Mouse (Mus musculus): ENCODE data around the gene Fam90a1a. TPM values are rescaled to one million over a fixed set of nuclear protein-coding genes. Genes with fewer than 3 reads are reported as not detected.
A peak's percentile ranks its signal among the peaks of the same experiment; 100 is the strongest.

Gene Fam90a1a
- total RNA-seq, 2 experiments from 2014 or later = not detected

DNA sequence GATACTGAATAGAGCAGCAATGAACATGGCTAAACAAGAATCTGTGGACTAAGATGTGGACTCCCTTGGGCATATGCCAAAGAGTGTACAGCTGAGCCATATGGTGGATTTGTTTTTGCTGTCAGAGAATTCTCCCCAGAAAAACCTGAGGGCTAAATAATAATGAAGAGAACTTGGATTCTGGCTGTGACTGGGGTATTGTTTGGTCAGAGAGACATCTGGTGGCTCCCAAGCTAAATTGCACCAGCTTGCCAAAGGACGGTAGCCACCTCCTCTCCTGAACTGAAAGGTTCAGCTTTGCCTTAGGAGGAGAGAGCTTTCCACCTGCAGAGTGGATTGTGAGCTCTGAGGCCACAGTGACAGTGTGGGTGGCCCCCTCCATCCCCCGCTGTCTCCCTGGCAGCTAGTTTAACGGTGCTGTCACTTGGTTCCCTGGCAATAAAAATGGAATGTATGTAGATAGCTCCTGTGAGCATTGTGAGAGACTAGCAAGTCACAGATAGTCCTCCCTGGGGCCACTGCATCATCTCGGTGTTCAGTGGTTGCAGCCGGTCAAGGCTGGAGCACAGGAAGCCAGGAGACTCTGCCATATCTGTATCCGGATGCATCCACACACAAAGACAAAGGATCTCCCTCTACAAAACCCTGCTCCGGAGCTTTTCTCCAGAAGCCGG lies 23.3 kb downstream of the Fam90a1a start:
- Histone ChIP-seq H3K4me3 (no peak overlapping the region), H3K27ac (no peak overlapping the region)
- no peak for TF ChIP-seq CTCF (IDR thresholded peaks at IDR 0.05)
- intact Hi-C loops (cut with DNase I) = no loop called here
- no peak for DNase-seq

DNA sequence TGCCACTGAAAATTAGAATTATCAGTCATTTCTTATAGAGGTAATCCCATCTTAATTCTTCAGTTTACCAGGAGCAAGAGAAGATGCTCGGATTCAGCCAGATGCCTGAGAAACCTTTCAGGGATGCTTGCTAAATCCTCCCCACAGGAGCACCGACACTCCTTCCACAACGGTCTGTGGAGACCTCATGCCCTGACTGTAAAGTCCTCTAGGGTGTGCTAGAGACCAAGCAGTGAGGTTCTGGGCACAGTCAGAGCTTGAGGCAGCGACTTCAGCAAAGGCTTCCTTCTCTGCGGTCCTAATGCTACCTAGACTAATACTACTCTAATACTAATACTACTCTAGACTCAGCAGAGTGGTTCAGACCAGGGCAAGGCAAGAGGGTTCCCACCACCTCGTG lies 33.7 kb downstream of the Fam90a1a start:
- DNase-seq = peak; percentile 36

DNA sequence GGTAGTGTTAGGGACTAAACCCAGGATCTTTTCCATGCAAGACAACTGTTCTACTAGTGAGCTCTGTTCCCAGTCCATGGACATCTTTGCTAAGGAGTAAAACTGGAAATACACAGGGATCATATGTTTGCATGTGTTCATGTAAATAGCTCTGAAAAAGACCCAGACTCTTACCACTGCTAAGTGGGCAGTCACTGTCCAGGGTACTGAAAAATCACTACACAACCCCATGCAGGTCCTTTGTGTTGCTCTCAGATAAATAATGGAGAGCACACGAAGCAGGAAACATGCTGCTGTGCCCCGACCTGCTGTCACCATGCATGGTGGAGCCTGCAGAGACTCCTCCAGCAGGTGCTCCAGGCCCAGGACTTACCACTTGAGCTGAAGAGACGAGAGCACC lies 36.7 kb downstream of the Fam90a1a start:
- H3K4me3 ChIP-seq = no peak overlapping the region
- no peak for TF ChIP-seq CTCF (IDR thresholded peaks at IDR 0.05)
- DNase-seq = no peak
- H3K27ac ChIP-seq = no peak overlapping the region
- intact Hi-C loops (cut with DNase I) = no loop called here

More for the DNA sequence above, 33.7 kb downstream of the Fam90a1a start:
- H3K27ac ChIP-seq = no peak overlapping the region
- TF ChIP-seq CTCF (IDR thresholded peaks at IDR 0.05) = peak; percentile 79
- intact Hi-C loops (cut with DNase I) = loop anchor here (5.0 kb wide), 2 partner anchors 175 to 385 kb away; partner anchors contain the start of gene Nek3
- H3K4me3 ChIP-seq = no peak overlapping the region

DNA sequence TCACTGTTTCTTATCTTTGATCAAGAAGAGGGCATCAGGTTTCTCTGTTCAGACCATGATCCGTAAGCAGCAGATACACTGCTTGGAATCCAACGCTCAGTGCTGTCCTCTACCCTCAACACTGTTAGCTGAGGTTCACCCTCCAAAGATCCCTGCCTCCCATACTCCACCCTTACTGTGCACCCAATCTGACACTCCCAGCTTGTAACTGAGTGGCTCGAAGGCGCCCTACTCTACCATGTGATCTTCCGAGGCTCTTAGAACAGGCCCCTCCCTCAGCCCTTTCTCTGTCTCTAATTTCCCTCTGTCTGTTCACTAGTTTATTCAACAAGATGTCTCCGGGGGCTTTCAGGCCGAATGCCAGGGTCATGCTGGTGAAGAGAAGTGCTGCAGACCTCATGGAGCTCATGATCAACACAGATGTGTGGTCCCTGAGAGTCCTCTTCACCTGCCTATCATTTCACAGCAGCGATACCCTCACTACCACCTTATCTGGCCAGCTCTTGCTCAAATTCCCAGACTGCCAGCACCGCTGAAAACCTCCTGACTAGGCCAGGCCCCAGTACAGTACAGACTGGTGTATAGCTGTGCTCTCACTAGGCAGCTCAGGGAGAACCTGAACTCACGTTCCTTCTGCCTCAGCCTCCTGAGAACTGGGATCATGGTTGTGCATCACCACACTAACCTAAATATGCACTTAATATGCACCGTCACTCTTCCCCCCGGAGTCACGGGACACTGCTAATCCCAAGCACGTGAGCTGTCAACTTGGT lies 46.4 kb downstream of the Fam90a1a start:
- no peak for TF ChIP-seq CTCF (IDR thresholded peaks at IDR 0.05)
- Histone ChIP-seq H3K4me3 (no peak overlapping the region), H3K27ac (no peak overlapping the region)
- no peak for DNase-seq
- intact Hi-C loops (cut with DNase I) = no loop called here

DNA sequence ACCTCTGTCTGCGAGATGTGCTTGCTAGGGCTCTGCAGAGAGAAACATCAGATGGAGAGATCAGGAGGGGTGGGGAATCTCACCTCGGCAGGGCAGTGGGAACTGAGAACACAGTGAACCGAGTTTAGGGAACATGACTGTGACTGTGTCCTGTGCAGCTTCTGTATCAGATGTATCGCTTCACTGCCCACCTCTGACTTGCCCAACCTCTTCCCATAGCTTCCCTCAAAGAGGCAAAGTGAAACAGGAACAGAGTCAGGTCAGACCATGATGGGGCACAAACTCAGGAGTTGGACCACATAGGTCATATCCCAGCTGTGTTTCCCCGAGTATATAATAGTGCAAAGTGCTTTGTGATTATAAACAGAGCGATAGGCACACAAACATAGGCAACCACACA lies 47.9 kb downstream of the Fam90a1a start:
- H3K27ac ChIP-seq = no peak overlapping the region
- no peak for DNase-seq
- intact Hi-C loops (cut with DNase I) = no loop called here
- no peak for TF ChIP-seq CTCF (IDR thresholded peaks at IDR 0.05)
- no peak overlapping the region for H3K4me3 ChIP-seq

DNA sequence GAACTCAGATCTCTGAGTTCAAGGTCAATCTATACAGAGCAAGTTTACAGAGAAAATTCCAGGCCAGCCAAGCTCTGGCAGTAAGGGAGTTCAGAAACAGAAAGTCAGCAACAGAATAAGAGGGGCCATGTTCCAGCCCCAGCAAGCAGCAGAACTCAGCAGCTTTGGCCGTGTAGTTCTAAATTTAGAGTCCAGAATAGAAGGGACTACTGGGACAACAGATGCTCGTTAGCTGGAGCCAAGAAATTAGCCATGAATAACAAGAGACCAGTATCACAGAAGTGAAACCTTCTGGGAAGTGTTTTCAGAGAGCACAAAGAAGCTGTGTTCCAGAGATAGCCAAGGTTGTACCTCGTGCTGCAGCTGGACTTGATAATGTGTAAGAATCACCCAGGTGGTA lies 50.9 kb downstream of the Fam90a1a start:
- no peak overlapping the region for H3K27ac ChIP-seq
- no peak for TF ChIP-seq CTCF (IDR thresholded peaks at IDR 0.05)
- H3K4me3 ChIP-seq = no peak overlapping the region
- no peak for DNase-seq
- intact Hi-C loops (cut with DNase I) = no loop called here

DNA sequence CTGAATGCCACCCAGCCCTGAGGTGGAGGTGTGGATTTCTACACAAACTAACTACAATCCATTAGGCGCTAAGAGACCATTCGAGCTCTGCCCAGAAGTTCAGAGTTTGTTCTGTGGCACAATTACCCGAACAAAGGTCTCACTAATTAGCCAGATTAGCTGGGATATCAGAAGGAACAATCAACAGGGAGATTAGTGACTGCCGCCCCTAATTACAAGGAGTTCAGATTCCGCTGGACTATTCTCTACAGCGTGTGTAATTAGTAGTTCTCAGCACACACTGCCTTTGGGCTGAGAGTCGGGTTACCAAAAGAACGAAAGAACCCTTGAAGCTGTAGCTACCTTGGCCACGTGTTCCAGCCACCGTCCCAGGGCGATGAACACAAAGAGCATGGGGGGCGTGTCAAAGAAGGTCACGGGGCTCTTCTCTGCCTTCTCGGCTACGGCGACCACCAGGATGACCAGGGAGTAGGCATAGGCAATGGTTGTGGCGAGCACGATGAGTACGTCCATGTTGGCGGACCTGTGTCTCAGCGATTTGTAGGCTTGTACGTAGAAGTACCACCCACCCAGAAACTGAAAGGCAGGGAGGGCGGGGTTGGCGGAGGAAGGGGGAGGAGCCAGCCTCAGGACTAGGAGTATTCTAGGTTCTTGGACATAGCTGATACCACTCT lies 54.7 kb downstream of the Fam90a1a start:
- no peak for TF ChIP-seq CTCF (IDR thresholded peaks at IDR 0.05)
- no peak overlapping the region for H3K27ac ChIP-seq
- intact Hi-C loops (cut with DNase I) = no loop called here
- peak overlapping the region; percentile 44 for H3K4me3 ChIP-seq
- no peak for DNase-seq

Other genes starting within 250 kb of the Fam90a1a start
- not detected for gene Defa24, start 224.2 kb upstream of the Fam90a1a start, total RNA-seq (2021)
- gene Defb50, start 135.2 kb upstream of the Fam90a1a start, total RNA-seq (2021) = not detected
- not detected for gene Defb2, start 118.8 kb upstream of the Fam90a1a start, total RNA-seq (2021)
- not detected for gene Defb10, start 99.8 kb upstream of the Fam90a1a start, total RNA-seq (2021)
- not detected for gene Defb9, start 73.3 kb upstream of the Fam90a1a start, total RNA-seq (2021)
- gene Defb11, start 52.3 kb upstream of the Fam90a1a start, total RNA-seq (2021) = not detected
- gene Defb15, start 26.0 kb upstream of the Fam90a1a start, total RNA-seq (2021) = not detected
- not detected for gene Defb35, start 20.4 kb upstream of the Fam90a1a start, total RNA-seq (2021)
- gene Defb13, start 12.0 kb upstream of the Fam90a1a start, total RNA-seq (2021) = not detected
- not detected for gene Ccdc70, start 11.1 kb downstream of the Fam90a1a start, total RNA-seq (2021)
- under 1 TPM in 1 of 2 experiments, not detected in 1; 0.06 TPM for gene Atp7b, start 101.6 kb downstream of the Fam90a1a start, total RNA-seq (2021)
- gene Alg11, start 102.0 kb downstream of the Fam90a1a start, total RNA-seq (2021) = 1 to 10 TPM; 6.1 to 7.6 TPM
- under 1 TPM; 0.22 to 0.48 TPM for gene Nek5, start 166.3 kb downstream of the Fam90a1a start, total RNA-seq (2021)
- 1 to 10 TPM; 2.8 to 3.4 TPM for gene Nek3, start 207.7 kb downstream of the Fam90a1a start, total RNA-seq (2021)
- gene Ckap2, start 227.1 kb downstream of the Fam90a1a start, total RNA-seq (2021) = not detected
- gene Vps36, start 234.1 kb downstream of the Fam90a1a start, total RNA-seq (2021) = 10 to 100 TPM; 31.6 to 31.8 TPM

All from gastrocnemius, adult 2 months (tissue).